Mouse (Mus musculus): ENCODE results near the gene Cyb561d2.

Gene Cyb561d2

DNA sequence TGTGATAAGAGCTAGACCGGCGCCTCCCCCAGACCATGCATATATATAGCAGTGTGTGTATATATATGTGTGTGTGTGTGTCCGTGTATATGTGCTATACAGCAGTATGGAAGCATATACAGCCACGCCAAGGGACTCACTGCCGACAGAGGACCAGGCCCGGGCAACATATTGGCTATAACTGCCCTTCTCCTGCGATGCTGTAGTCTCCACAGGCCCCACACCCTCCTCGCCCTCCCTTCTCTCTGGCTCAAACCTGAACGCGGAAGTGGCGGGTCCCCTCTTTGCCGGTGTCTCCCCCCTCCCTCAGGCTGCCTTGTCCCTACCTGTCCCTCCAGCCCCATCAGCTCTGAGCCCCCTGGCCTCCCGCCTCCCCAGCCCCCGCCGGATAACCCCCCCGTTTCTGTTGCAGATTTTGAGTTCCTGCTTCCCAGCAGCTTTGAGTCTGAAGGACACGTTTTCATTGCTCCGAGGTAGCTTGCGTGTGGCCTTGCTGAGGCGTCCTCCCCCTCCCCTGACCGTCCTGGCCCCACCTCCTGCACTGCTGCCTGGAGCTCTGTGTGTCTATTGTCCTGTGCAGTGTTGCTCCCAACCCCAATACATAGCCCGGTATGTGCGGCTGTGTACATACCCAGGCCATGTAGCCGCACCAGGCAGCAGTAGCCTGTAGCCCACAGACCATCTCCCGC is 20.1 kb downstream of the Cyb561d2 start:
- no peak for DNase-seq (ENCODE audit: low spot score in 2 of 2)

DNA sequence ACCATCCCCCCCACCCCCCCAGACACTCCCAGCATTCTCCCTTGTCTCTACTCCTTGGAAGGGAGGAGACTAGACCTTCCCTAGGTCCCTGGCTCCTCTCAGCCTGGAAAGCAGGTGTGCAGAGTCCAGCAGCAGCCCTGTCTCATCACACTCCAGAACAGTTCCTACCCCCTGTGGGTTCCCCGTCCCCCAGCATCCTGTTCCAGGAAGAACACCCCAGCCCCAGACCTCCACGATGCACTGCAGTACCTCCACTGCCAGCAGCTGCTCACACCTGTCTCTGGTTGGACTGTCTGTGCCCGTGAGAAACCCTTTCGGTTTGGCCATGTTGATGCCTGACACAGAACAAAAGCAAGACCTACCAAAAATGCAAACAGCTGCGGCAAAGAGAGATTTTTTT is 20.8 kb downstream of the Cyb561d2 start:
- no peak for DNase-seq (ENCODE audit: low spot score in 2 of 2)

DNA sequence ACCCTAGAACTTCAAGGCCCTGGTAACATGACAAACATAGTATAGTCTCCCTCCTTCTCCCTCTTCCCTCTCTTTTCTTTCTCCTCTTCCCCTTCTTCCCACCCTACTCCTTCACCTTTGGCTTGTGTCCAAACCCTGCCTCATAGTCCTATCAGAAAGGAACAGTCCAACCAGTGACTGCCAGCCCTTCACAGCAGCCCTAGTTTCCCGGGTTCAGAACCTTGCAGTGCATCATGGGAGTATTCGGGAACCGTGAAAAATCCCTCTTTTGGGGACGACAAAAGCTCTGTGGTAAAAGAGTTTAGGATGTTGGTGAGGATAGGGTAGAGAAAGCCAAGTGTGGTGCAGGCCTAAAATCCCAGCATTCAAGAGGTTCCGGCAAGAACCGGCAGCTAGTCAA is 21.7 kb downstream of the Cyb561d2 start:
- no peak for DNase-seq (ENCODE audit: low spot score in 2 of 2)

DNA sequence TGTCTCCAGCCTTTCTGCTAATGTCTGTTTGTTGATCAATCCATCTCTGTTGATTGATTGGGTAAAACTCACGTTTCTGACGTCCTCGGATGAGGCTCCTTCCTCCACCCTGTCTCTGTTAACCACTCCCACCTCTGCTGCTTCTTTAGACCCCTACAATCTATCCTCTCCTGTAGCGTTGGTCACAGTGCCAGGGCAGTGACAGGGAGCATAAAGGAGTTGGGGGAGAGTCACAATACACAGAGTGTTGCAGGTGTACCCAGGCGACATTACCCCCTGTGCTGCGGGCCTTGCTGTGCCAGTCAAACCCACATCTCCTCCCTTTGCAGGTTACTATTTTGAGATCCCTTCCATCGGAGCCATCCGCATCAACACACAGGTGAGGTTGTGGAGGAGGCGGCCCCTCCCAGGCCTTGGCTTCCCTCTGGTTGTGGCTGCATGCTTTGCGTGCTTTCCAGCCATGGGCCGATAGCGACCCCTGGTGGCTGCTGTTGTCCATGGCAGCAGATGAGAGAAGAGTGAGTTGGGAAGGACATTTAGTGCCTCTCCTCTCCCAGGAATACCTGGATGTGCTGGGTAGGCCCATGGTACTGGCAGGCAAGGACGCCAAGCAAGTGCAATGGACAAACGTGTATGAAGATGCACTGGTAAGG is 27.6 kb downstream of the Cyb561d2 start:
- DNase-seq (ENCODE audit: low spot score in 2 of 2), result peak; percentile 32 to 61

DNA sequence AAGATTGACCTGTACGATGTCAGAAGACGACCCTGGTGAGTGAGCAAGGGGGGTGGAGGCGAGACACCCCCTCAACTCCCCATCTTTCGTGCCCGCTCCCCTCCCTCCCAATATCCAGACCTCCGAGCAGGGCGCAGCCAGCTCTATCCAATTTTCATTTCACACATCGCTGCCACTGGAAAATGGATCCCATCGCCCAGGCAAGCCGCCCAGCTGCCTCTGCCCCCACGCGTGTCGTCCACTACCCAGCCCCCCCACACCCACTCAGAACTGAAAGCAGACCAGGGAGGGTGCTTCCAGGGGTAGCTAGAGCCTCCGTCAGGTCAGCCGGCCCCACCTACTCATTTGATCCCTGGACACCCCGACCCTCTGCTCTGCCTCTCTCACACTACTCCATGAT is 29.7 kb downstream of the Cyb561d2 start:
- no peak for DNase-seq (ENCODE audit: low spot score in 2 of 2)

DNA sequence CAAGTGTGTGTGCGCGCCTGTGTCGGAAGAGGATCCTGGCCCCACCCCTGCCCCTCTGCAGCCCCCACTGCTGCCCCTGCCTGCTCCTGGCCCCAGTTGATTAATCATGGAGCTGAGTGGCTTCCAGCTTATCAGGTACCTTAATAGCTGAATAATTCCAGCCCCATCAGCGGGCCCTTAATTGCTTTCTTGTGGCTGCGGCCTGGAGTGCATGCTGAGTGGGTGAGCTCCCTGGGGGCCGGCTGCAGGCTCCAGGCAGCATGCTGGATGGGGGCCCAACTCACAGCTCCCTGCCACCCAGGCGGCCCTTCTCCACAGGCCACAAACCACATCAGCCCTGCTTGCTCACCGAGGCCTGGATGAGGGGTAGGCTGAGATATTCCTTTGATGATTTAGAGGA is 30.6 kb downstream of the Cyb561d2 start:
- no peak for DNase-seq (ENCODE audit: low spot score in 2 of 2)

DNA sequence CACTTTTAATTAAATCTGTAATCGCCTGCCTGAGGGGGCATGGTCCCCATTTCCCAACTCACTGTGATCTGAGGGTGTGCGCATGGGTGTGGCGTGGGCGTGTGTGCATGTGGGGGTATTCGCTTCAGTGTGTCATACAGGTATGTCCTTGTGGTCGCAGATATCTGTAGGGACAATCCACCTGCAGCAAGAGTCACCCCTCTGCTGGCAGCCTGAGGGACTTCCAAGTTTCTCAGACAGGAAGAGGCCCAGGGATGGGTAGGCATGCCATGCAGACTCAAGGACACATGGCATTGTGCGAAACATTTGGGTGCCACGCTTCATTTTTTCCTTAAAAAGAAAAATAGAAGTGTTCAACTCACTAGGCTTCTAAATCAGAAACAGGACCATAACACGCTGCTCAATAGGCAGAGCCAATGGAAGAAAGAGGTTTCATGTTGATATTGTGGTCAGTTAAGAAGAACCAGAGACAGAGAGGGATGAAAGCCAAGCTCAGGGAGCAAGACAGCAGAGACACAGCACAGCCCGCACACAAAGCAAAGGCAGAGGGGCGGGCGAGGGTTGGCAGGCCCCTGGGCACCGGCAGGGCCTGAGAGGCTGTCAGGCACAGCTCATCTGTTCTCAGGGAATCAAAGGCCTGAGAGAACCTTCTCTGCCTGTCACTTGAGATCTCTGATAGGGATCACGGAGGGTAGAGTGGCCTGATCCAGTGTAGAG is 31.5 kb downstream of the Cyb561d2 start:
- no peak for DNase-seq (ENCODE audit: low spot score in 2 of 2)

DNA sequence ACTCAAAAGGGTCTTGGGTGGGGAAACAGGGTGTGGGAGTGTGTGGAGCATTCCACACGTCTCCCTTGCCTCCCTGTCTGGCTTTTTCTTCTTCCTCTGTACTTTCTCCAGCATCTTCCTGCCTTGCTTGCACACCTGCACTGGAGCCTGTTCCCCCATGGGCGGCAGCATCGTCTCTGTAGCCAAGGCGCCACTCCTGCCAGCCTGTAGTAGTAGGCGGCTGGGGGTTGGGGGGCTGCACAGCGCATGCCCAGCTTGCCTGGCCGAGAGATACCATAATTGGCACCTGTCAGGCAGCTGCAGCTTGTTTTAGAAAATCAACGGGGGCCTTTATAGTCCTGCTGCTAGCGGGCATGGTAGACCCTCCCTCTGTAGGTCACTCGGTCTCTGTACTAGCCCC is 33.7 kb downstream of the Cyb561d2 start:
- DNase-seq (ENCODE audit: low spot score in 2 of 2), result no peak

DNA sequence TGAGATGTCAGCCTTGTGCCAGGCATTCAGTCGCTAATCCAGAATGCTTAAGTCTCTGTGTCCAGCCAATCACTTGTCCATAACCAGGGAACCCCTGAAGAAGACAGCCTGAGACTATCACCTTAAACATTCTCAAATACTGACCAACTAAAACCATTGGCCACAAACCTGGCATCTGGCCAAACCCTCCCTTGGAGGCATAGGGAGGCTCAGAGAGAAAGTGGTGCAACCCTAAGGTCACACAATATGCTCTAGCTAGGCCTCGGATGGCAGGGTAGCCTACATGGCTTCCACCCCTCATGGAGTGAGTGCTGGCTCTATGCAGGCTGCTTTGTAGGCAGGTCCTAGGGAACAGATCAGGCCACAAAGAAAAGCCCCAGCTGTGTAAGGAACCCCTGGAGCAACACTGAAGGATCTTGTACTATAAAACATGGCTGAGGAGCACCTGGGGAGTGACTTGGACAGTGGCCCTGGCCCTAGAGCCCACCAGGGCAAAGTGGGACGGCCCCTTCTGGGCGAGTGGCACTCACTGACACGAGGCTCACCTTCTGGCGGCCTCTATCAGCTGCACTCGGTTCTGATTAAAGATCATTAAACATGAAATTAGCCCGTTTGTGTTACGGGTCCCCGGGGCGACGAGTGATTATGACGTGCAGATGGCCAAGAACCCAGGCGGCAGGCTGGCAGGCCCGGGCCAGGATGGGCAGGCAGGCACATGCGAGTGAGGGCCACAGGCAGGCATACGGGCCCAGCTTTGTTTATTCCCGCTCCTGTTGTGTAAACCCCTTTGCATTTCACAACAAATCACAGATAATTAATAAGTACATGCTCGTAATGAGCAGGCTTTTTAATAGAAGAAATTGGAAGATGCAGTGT is 37.1 kb downstream of the Cyb561d2 start:
- DNase-seq (ENCODE audit: low spot score in 2 of 2), result no peak

DNA sequence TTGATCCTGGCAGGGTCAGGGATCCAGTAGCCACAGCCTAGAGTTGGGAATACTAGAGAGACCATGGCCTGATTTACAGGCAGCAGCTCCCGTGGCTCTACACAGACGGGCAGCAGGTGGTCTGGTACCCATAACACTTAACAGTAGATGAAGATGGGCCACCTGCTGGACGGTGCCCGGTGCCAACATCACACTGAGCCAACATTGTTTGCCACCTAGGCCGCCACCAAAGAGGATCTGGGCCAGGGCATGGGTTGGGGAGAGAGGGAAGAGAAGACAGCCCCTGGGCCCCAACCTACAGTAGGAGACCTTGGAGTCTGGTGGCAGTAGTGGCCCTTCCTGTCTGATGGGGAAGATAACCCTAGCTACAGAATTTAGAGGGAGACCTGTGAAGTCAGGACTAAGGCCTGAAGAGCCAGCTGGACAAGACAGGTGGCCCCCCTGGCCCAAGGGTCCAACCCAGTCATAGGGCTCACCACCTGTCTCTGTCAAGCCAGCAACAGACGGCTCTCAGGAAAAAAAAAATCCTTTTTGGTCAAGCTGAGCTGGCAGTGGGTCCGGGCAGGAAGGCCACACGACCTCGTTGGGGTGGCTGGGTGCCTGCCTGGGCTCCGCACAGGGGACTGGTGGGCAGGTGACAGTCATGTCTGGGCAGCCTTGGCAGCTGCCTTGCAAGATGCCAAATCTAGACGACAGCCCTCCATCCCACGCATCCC is 39.7 kb downstream of the Cyb561d2 start:
- no peak for DNase-seq (ENCODE audit: low spot score in 2 of 2)

DNA sequence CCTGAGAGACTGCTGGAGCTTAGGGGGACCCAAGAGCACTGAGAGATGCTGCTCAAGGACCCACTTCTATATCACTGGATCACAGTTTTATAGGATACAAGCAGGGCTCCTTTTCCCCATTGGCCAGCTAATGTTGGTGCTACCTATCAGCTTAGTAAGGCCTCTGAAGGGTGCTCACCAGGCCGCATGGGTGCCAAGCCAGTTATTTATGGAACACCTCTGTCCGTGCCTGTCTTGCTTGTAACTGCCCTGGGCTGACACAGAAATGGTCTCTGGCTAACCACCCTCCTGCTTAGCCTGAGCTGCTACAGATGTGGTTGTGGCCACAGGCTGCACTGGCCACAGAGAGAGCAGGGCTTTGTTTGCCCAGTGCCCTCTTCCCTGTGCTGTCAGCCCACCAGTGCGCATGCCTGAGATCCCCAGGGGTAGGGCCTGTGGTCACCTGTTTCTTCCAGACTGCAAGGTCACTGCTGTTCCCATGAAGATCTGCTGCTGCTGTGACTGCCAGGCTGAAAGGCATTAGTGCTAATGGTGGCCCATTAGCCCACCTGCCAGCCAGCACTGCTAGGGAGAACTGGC is 41.2 kb downstream of the Cyb561d2 start:
- peak in 1 of 2 experiments; percentile 13 for DNase-seq (ENCODE audit: low spot score in 2 of 2)

DNA sequence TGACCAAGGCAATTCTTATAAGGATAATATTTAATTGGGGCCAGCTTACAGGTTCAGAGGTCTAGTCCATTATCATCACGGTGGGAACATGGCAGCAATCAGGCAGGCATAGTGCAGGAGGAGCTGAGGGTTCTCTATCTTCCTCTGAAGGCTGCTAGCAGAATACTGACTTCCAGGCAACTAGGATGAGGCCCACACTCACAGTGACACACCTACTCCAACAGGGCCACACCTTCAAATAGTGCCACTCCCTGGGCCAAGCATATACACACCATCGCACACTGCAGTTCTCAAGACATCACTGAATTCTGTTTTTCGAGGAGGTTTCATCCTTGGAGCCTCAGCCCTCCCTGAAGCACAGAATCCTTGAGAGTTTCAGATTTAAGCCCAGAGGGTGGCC is 45.6 kb downstream of the Cyb561d2 start:
- no peak for DNase-seq (ENCODE audit: low spot score in 2 of 2)

DNA sequence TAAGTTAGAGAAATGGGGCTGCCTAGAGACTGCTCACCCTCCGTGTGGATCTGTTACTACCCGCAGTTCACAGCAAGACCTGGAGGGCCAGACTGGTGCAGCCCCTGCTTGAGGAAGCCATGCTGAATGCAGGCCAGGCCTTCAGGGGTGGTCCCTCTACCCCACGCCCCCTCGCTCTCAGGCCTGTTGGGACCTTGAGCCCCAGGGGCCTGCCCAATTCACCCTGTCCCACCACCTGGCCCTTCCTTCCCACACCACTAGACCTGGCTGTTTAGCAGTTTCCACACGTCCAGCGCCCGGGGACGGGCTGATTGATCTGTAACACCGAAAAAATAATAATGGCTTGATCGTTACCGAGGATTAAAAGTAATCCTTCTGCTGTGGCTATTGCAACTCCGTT is 47.8 kb downstream of the Cyb561d2 start:
- DNase-seq (ENCODE audit: low spot score in 2 of 2), result no peak

DNA sequence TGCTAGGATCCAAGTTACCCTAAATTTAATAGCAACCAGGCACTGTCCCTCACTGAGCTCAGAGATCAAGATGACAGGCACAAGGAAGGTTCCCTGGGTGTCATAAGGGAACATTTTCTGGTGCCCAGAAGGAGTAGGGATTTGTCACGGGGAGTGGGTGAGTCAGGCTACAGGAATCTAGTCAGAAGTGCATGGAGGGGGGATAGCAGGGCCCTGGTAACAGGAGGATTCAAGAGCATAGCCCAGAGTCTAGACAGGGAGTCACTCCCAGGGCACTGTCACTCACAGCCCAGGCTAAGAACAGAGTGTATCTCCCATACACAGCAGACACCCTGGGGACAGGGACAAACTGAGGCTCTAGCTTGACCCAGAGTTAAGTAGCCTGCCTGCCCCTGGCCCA is 48.5 kb downstream of the Cyb561d2 start:
- no peak for DNase-seq (ENCODE audit: low spot score in 2 of 2)

DNA sequence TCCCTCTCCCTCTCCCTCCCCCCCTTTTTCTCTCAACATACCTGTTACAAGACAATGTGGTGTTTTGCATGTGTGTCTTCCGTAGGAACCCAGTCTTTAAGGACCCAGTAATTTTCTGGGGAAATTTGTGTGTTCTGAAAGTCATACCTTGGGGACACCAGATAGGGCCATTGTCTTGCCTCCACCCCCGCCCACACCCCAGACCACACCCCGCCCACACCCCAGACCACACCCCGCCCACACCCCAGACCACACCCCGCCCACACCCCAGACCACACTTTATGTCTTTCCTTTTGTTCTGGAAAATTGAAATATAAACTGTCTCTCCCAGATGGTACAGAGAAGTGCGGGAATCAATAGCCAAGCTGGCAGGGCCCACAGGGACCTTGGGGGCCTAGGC is 51.4 kb downstream of the Cyb561d2 start:
- DNase-seq (ENCODE audit: low spot score in 2 of 2), result no peak

DNA sequence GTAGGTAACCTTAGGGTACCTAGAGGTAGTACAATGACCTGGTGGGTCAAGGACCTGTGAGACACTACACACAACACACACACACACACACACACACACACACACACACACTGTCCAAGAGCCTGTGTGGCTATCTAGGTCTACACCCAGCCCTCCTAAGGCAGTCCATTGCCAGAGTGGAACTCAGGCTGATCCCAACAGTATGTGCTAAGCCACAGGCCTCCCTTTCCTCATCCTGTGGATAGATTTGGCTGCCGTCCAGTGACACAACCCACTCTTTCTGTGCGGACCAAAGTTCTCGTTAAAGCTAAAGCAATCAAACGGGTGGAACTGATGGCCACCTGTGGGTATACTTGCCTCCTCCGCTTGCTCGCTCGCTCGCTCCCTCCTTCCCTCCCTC is 51.8 kb downstream of the Cyb561d2 start:
- no peak for DNase-seq (ENCODE audit: low spot score in 2 of 2)
